Mouse (Mus musculus): ENCODE measurements around the gene Tspan10. TPM values are rescaled to one million over a fixed set of nuclear protein-coding genes. Genes with fewer than 3 reads are reported as not detected.
A peak's percentile ranks its signal among the peaks of the same experiment; 100 is the strongest.

Tspan10 gene
- polyA plus RNA-seq, 1 experiment: 0.48 TPM

GRCm38 (mm10) chr11:120464365-120464764 is 21.9 kb downstream of the Tspan10 start:
- no peak overlapping the region for H3K27ac ChIP-seq (ENCODE audit: insufficient read depth, low read depth, low read length)
- WGBS: 90% methylated on average over 5 of the region's 5 CpGs
- no peaks in the 10 kb centered on the region for H3K27me3 ChIP-seq (replicated peaks; ENCODE audit: control insufficient read depth, insufficient read depth, low read length)
- no peak for DNase-seq
- no peak overlapping the region for H3K4me3 ChIP-seq (ENCODE audit: insufficient read depth, low read depth, low read length)
- no peak for TF ChIP-seq CTCF (conservative IDR thresholded peaks at IDR 0.05; ENCODE audit: insufficient read depth, insufficient read length, low read depth, low read length)
- TF ChIP-seq POLR2A (IDR thresholded peaks at IDR 0.05; ENCODE audit: low read depth, low read length): no peak
- no peaks in the 10 kb centered on the region for H3K36me3 ChIP-seq (ENCODE audit: control insufficient read depth, insufficient read depth, low read length)
- H3K4me1 ChIP-seq (ENCODE audit: control insufficient read depth, insufficient read depth, low read length): peaks cover 8% of the 10 kb centered on the region; the same call in 1 of the 2 replicates

GRCm38 (mm10) chr11:120465521-120465920 is 23.1 kb downstream of the Tspan10 start:
- H3K4me1 ChIP-seq (ENCODE audit: control insufficient read depth, insufficient read depth, low read length): peaks cover 8% of the 10 kb centered on the region; the same call in 1 of the 2 replicates
- 62% methylated on average over 4 of the region's 4 CpGs for WGBS
- no peaks in the 10 kb centered on the region; the same call in 1 of the 2 replicates for H3K36me3 ChIP-seq (ENCODE audit: control insufficient read depth, insufficient read depth, low read length)
- TF ChIP-seq POLR2A (IDR thresholded peaks at IDR 0.05; ENCODE audit: low read depth, low read length) (no peak), CTCF (conservative IDR thresholded peaks at IDR 0.05; ENCODE audit: insufficient read depth, insufficient read length, low read depth, low read length) (no peak)
- H3K27ac ChIP-seq (ENCODE audit: insufficient read depth, low read depth, low read length): no peak overlapping the region
- H3K27me3 ChIP-seq (replicated peaks; ENCODE audit: control insufficient read depth, insufficient read depth, low read length): no peaks in the 10 kb centered on the region
- no peak for DNase-seq
- no peak overlapping the region for H3K4me3 ChIP-seq (ENCODE audit: insufficient read depth, low read depth, low read length)

GRCm38 (mm10) chr11:120467051-120467735 is 24.7 kb downstream of the Tspan10 start, which contains the start of gene Arl16:
TSS of gene Arl16 (minus strand) at chr11:120467607.
- H3K27me3 ChIP-seq (replicated peaks; ENCODE audit: control insufficient read depth, insufficient read depth, low read length): no peaks in the 10 kb centered on the region
- peak; percentile 97 for DNase-seq
- TF ChIP-seq POLR2A (IDR thresholded peaks at IDR 0.05; ENCODE audit: low read depth, low read length) (peak; percentile 48), CTCF (conservative IDR thresholded peaks at IDR 0.05; ENCODE audit: insufficient read depth, insufficient read length, low read depth, low read length) (no peak)
- peak within 1 kb of the TSS; percentile 32; the same call in 1 of the 2 replicates for H3K27ac ChIP-seq (ENCODE audit: insufficient read depth, low read depth, low read length)
- peaks cover 8% of the 10 kb centered on the region; the same call in 1 of the 2 replicates for H3K4me1 ChIP-seq (ENCODE audit: control insufficient read depth, insufficient read depth, low read length)
- peak within 1 kb of the TSS; percentile 96 for H3K4me3 ChIP-seq (ENCODE audit: insufficient read depth, low read depth, low read length)
- WGBS: under 1% methylated on average over 54 of the region's 54 CpGs
- H3K36me3 ChIP-seq (ENCODE audit: control insufficient read depth, insufficient read depth, low read length): no peaks in the 10 kb centered on the region; the same call in 1 of the 2 replicates

- Histone ChIP-seq H3K4me3 (ENCODE audit: insufficient read depth, low read depth, low read length) (peak overlapping the region; percentile 86), H3K36me3 (ENCODE audit: control insufficient read depth, insufficient read depth, low read length) (no peaks in the 10 kb centered on the region; the same call in 1 of the 2 replicates), H3K4me1 (ENCODE audit: control insufficient read depth, insufficient read depth, low read length) (peaks cover 8% of the 10 kb centered on the region; the same call in 1 of the 2 replicates), H3K27ac (ENCODE audit: insufficient read depth, low read depth, low read length) (peak overlapping the region; percentile 32; the same call in 1 of the 2 replicates), H3K27me3 (replicated peaks; ENCODE audit: control insufficient read depth, insufficient read depth, low read length) (no peaks in the 10 kb centered on the region)
- no peak for DNase-seq
- TF ChIP-seq CTCF (conservative IDR thresholded peaks at IDR 0.05; ENCODE audit: insufficient read depth, insufficient read length, low read depth, low read length) (no peak), POLR2A (IDR thresholded peaks at IDR 0.05; ENCODE audit: low read depth, low read length) (no peak)
- WGBS: under 1% methylated on average over 33 of the region's 33 CpGs
Measured at GRCm38 (mm10) chr11:120467736-120468092, 25.3 kb downstream of the Tspan10 start.

- Histone ChIP-seq H3K4me1 (ENCODE audit: control insufficient read depth, insufficient read depth, low read length) (peaks cover 8% of the 10 kb centered on the region; the same call in 1 of the 2 replicates), H3K36me3 (ENCODE audit: control insufficient read depth, insufficient read depth, low read length) (no peaks in the 10 kb centered on the region; the same call in none of the 2 replicates), H3K27ac (ENCODE audit: insufficient read depth, low read depth, low read length) (peak overlapping the region; percentile 51; the same call in 1 of the 2 replicates), H3K4me3 (ENCODE audit: insufficient read depth, low read depth, low read length) (no peak overlapping the region), H3K27me3 (replicated peaks; ENCODE audit: control insufficient read depth, insufficient read depth, low read length) (no peaks in the 10 kb centered on the region)
- no peak for TF ChIP-seq CTCF (conservative IDR thresholded peaks at IDR 0.05; ENCODE audit: insufficient read depth, insufficient read length, low read depth, low read length)
- TF ChIP-seq POLR2A (IDR thresholded peaks at IDR 0.05; ENCODE audit: low read depth, low read length): no peak
- peak; percentile 88 for DNase-seq
- WGBS: 70% methylated on average over 6 of the region's 6 CpGs
Measured at GRCm38 (mm10) chr11:120472052-120472451, 29.6 kb downstream of the Tspan10 start.

GRCm38 (mm10) chr11:120483448-120483934 is 41.0 kb downstream of the Tspan10 start:
- H3K27me3 ChIP-seq (replicated peaks; ENCODE audit: control insufficient read depth, insufficient read depth, low read length): no peaks in the 10 kb centered on the region
- 83% methylated on average over 7 of the region's 7 CpGs for WGBS
- H3K4me1 ChIP-seq (ENCODE audit: control insufficient read depth, insufficient read depth, low read length): peaks cover 10% of the 10 kb centered on the region; the same call in 1 of the 2 replicates
- no peak overlapping the region for H3K27ac ChIP-seq (ENCODE audit: insufficient read depth, low read depth, low read length)
- no peak for DNase-seq
- no peak overlapping the region for H3K4me3 ChIP-seq (ENCODE audit: insufficient read depth, low read depth, low read length)
- TF ChIP-seq POLR2A (IDR thresholded peaks at IDR 0.05; ENCODE audit: low read depth, low read length): no peak
- TF ChIP-seq CTCF (conservative IDR thresholded peaks at IDR 0.05; ENCODE audit: insufficient read depth, insufficient read length, low read depth, low read length): no peak
- no peaks in the 10 kb centered on the region for H3K36me3 ChIP-seq (ENCODE audit: control insufficient read depth, insufficient read depth, low read length)
